Mouse (Mus musculus) midbrain, embryonic 10.5 days (tissue): ENCODE data around the gene 1700001L19Rik. TPM values are rescaled to one million over a fixed set of nuclear protein-coding genes. Genes with fewer than 3 reads are reported as not detected.

Source experiments
- DNase-seq: peaks from one replicate; pipeline ENCODE4 v3.0.0-alpha.2; 2017; ENCODE audit warnings: low spot score
- H3K27ac ChIP-seq: fragments of 300-500 bp; sonication (generic); replicated peaks from 2 replicates; pipeline ENCODE4 v1.5.1; 2016; ENCODE audit warnings: mild to moderate bottlenecking
- H3K27me3 ChIP-seq: fragments of 300-500 bp; sonication (generic); 2 replicates; pipeline ENCODE4 v1.6.1; 2016; ENCODE audit warnings: low read depth, mild to moderate bottlenecking; ENCODE audit not compliant: poor library complexity, severe bottlenecking
- H3K36me3 ChIP-seq: fragments of 300-500 bp; sonication (generic); 2 replicates; pipeline ENCODE4 v1.6.1; 2016; ENCODE audit warnings: mild to moderate bottlenecking, moderate library complexity
- H3K4me1 ChIP-seq: fragments of 300-500 bp; sonication (generic); 2 replicates; pipeline ENCODE4 v1.6.1; 2016
- H3K4me3 ChIP-seq: fragments of 300-500 bp; sonication (generic); 2 replicates; pipeline ENCODE4 v1.5.1; 2016; ENCODE audit warnings: mild to moderate bottlenecking, moderate library complexity
- H3K9me3 ChIP-seq: fragments of 300-500 bp; sonication (generic); replicated peaks from 2 replicates; pipeline ENCODE4 v1.6.1; 2016; ENCODE audit warnings: mild to moderate bottlenecking
- WGBS: fragments of 180-500 bp; shearing (Covaris S2); methylation state at CpG from one replicate; pipeline ENCODE4 v1.1.7; 2016; 5-methylcytosine and 5-hydroxymethylcytosine counted together
- polyA plus RNA-seq: library from polyadenylated mRNA; unstranded; fragments of >200 nt; fragmentation: Nextera tagmentation; extraction: Ambion mirVana; gene quantifications from 2 replicates; pipeline ENCODE4 v1.2.1, GENCODE M21; 2016

Gene 1700001L19Rik
- polyA plus RNA-seq, 1 experiment from 2014 or later = 0.74 TPM

- under 1% methylated on average over 11 of the region's 11 CpGs for WGBS
- Histone ChIP-seq H3K27me3 (no peaks in the 10 kb centered on the region), H3K4me3 (peak overlapping the region; percentile 80), H3K27ac (peak overlapping the region; percentile 90), H3K9me3 (no peaks in the 10 kb centered on the region), H3K36me3 (peaks cover 64% of the 10 kb centered on the region), H3K4me1 (peaks cover 20% of the 10 kb centered on the region)
- DNase-seq = no peak
These were observed 14.8 kb upstream of the 1700001L19Rik start for GRCm38 (mm10) chr13:68582517-68582780.

- WGBS = 95% methylated on average over 11 of the region's 11 CpGs
- Histone ChIP-seq H3K27me3 (no peaks in the 10 kb centered on the region), H3K36me3 (peaks cover 64% of the 10 kb centered on the region), H3K4me1 (peaks cover 20% of the 10 kb centered on the region), H3K9me3 (no peaks in the 10 kb centered on the region), H3K27ac (no peak overlapping the region), H3K4me3 (0 out of 2 replicates have a peak overlapping the region, but pooled peaks have one; percentile 80)
- DNase-seq = no peak
These were observed 13.3 kb upstream of the 1700001L19Rik start for GRCm38 (mm10) chr13:68583961-68584360.

GRCm38 (mm10) chr13:68585441-68585840 lies 11.8 kb upstream of the 1700001L19Rik start:
- DNase-seq = no peak
- Histone ChIP-seq H3K4me1 (peaks cover 16% of the 10 kb centered on the region), H3K36me3 (peaks cover 71% of the 10 kb centered on the region), H3K27ac (no peak overlapping the region), H3K9me3 (no peaks in the 10 kb centered on the region), H3K27me3 (no peaks in the 10 kb centered on the region), H3K4me3 (no peak overlapping the region)
- 85% methylated on average over 7 of the region's 7 CpGs for WGBS

- H3K9me3 ChIP-seq = peaks cover 5% of the 10 kb centered on the region; the same call in 1 of the 2 replicates
- H3K4me3 ChIP-seq = no peak overlapping the region
- peaks cover 2% of the 10 kb centered on the region; the same call in 1 of the 2 replicates for H3K4me1 ChIP-seq
- peaks cover 100% of the 10 kb centered on the region for H3K36me3 ChIP-seq
- no peak overlapping the region for H3K27ac ChIP-seq
- no peaks in the 10 kb centered on the region for H3K27me3 ChIP-seq
- DNase-seq = no peak
These were observed 8.9 kb upstream of the 1700001L19Rik start for GRCm38 (mm10) chr13:68588352-68588751.

- WGBS = 77% methylated on average over 1 of the region's 1 CpGs
- no peaks in the 10 kb centered on the region for H3K27me3 ChIP-seq
- DNase-seq = no peak
- H3K4me3 ChIP-seq = no peak overlapping the region
- H3K36me3 ChIP-seq = peaks cover 55% of the 10 kb centered on the region
- peaks cover 8% of the 10 kb centered on the region for H3K4me1 ChIP-seq
- no peak overlapping the region for H3K27ac ChIP-seq
- peaks cover 5% of the 10 kb centered on the region; the same call in 1 of the 2 replicates for H3K9me3 ChIP-seq
These were observed 3.4 kb upstream of the 1700001L19Rik start for GRCm38 (mm10) chr13:68593797-68594196.

- peak overlapping the region; percentile 43 for H3K4me3 ChIP-seq
- no peaks in the 10 kb centered on the region for H3K27me3 ChIP-seq
- WGBS = 14% methylated on average over 13 of the region's 13 CpGs
- H3K27ac ChIP-seq = no peak overlapping the region
- H3K36me3 ChIP-seq = peaks cover 16% of the 10 kb centered on the region
- DNase-seq = no peak
- H3K9me3 ChIP-seq = peaks cover under 1% of the 10 kb centered on the region; the same call in 1 of the 2 replicates
- peaks cover 8% of the 10 kb centered on the region for H3K4me1 ChIP-seq
These were observed 446 bp downstream of the 1700001L19Rik start for GRCm38 (mm10) chr13:68597667-68598066.

- no peak overlapping the region for H3K4me3 ChIP-seq
- DNase-seq = no peak
- no peak overlapping the region for H3K27ac ChIP-seq
- peaks cover 8% of the 10 kb centered on the region for H3K4me1 ChIP-seq
- H3K27me3 ChIP-seq = no peaks in the 10 kb centered on the region
- peaks cover 8% of the 10 kb centered on the region for H3K36me3 ChIP-seq
- no peaks in the 10 kb centered on the region for H3K9me3 ChIP-seq
These were observed 1.7 kb downstream of the 1700001L19Rik start for GRCm38 (mm10) chr13:68598953-68599352.

- Histone ChIP-seq H3K27me3 (no peaks in the 10 kb centered on the region), H3K9me3 (no peaks in the 10 kb centered on the region), H3K4me3 (no peak overlapping the region), H3K36me3 (no peaks in the 10 kb centered on the region), H3K27ac (no peak overlapping the region), H3K4me1 (peaks cover 13% of the 10 kb centered on the region)
- DNase-seq = no peak
- 29% methylated on average over 6 of the region's 6 CpGs for WGBS
These were observed 4.0 kb downstream of the 1700001L19Rik start for GRCm38 (mm10) chr13:68601184-68601583.

GRCm38 (mm10) chr13:68603085-68603484 lies 5.9 kb downstream of the 1700001L19Rik start:
- DNase-seq = no peak
- Histone ChIP-seq H3K27ac (no peak overlapping the region), H3K36me3 (no peaks in the 10 kb centered on the region), H3K4me3 (no peak overlapping the region), H3K27me3 (no peaks in the 10 kb centered on the region), H3K4me1 (peaks cover 10% of the 10 kb centered on the region), H3K9me3 (no peaks in the 10 kb centered on the region)
- 81% methylated on average over 6 of the region's 6 CpGs for WGBS

GRCm38 (mm10) chr13:68605689-68606126 lies 8.5 kb downstream of the 1700001L19Rik start:
- no peaks in the 10 kb centered on the region for H3K36me3 ChIP-seq
- 6% methylated on average over 10 of the region's 11 CpGs for WGBS
- no peak overlapping the region for H3K27ac ChIP-seq

GRCm38 (mm10) chr13:68607652-68608405 lies 10.6 kb downstream of the 1700001L19Rik start:
- Histone ChIP-seq H3K27me3 (peaks cover 26% of the 10 kb centered on the region), H3K4me1 (peaks cover 17% of the 10 kb centered on the region), H3K27ac (no peak overlapping the region), H3K4me3 (0 out of 2 replicates have a peak overlapping the region, but pooled peaks have one; percentile 4), H3K9me3 (no peaks in the 10 kb centered on the region), H3K36me3 (no peaks in the 10 kb centered on the region)
- 60% methylated on average over 21 of the region's 21 CpGs for WGBS
- DNase-seq = no peak

More at GRCm38 (mm10) chr13:68605689-68606126, 8.5 kb downstream of the 1700001L19Rik start:
- Histone ChIP-seq H3K9me3 (no peaks in the 10 kb centered on the region), H3K4me1 (peaks cover 12% of the 10 kb centered on the region), H3K4me3 (peak overlapping the region; percentile 42), H3K27me3 (peaks cover 22% of the 10 kb centered on the region)
- DNase-seq = peak; percentile 65

GRCm38 (mm10) chr13:68622792-68623191 lies 25.6 kb downstream of the 1700001L19Rik start:
- WGBS = 72% methylated on average over 6 of the region's 6 CpGs
- H3K36me3 ChIP-seq = no peaks in the 10 kb centered on the region
- H3K27me3 ChIP-seq = no peaks in the 10 kb centered on the region
- no peaks in the 10 kb centered on the region for H3K4me1 ChIP-seq
- no peak for DNase-seq
- H3K27ac ChIP-seq = no peak overlapping the region
- no peak overlapping the region for H3K4me3 ChIP-seq
- H3K9me3 ChIP-seq = no peaks in the 10 kb centered on the region

GRCm38 (mm10) chr13:68627041-68627440 lies 29.8 kb downstream of the 1700001L19Rik start:
- no peaks in the 10 kb centered on the region for H3K27me3 ChIP-seq
- H3K4me3 ChIP-seq = no peak overlapping the region
- 82% methylated on average over 3 of the region's 3 CpGs for WGBS
- no peak overlapping the region for H3K27ac ChIP-seq
- no peak for DNase-seq
- H3K36me3 ChIP-seq = no peaks in the 10 kb centered on the region
- H3K4me1 ChIP-seq = no peaks in the 10 kb centered on the region
- H3K9me3 ChIP-seq = no peaks in the 10 kb centered on the region
